Mouse (Mus musculus): ENCODE data around the gene Rdh11.

- TF ChIP-seq EP300 (IDR thresholded peaks at IDR 0.05; ENCODE audit: insufficient read depth, low read depth, low read length) (no peak), POLR2A (IDR thresholded peaks at IDR 0.05; ENCODE audit: insufficient read depth, low read depth, low read length) (no peak), CTCF (IDR thresholded peaks at IDR 0.05) (no peak)
Observed at GRCm38 (mm10) chr12:79141384-79141783, 50.7 kb downstream of the Rdh11 start.

Data from heart, adult 2 months (tissue).